Mouse (Mus musculus) embryonic facial prominence, embryonic 15.5 days (tissue): ENCODE data around the gene Nol12. TPM values are rescaled to one million over a fixed set of nuclear protein-coding genes. Genes with fewer than 3 reads are reported as not detected.

Experiments used
- microRNA-seq: library from miRNA; unstranded; fragments of <30 nt; microRNA quantifications from one replicate; pipeline ENCODE4, GENCODE M21; 2016; ENCODE audit warnings: borderline number of aligned reads
- polyA plus RNA-seq: library from polyadenylated mRNA; unstranded; fragments of >200 nt; fragmentation: Nextera tagmentation; extraction: Ambion mirVana; gene quantifications from 2 replicates; pipeline ENCODE4 v1.2.1, GENCODE M21; 2015

Gene Nol12
- polyA plus RNA-seq, 1 experiment from 2014 or later: 52.7 TPM

Small RNA genes lying within 50 kb of the gene (microRNA-seq; reads per million reads assigned to microRNA genes)
- gene Mir6955: not detected

Other genes with a start within 250 kb of the Nol12 start
- 0.09 and 0.21 TPM in 2 replicates for gene Elfn2, start 216.2 kb upstream of the Nol12 start, polyA plus RNA-seq
- 21.3 and 22.8 TPM in 2 replicates for gene Mfng, start 161.5 kb upstream of the Nol12 start, polyA plus RNA-seq
- 4.3 TPM in 2 replicates for gene Card10, start 131.9 kb upstream of the Nol12 start, polyA plus RNA-seq
- 41.5 and 43.8 TPM in 2 replicates for gene Cdc42ep1, start 92.3 kb upstream of the Nol12 start, polyA plus RNA-seq
- 1.0 TPM in 2 replicates for gene Lgals2, start 79.4 kb upstream of the Nol12 start, polyA plus RNA-seq
- 56.0 and 62.0 TPM in 2 replicates for gene Gga1, start 57.7 kb upstream of the Nol12 start, polyA plus RNA-seq
- gene Gm49510, start 35.3 kb upstream of the Nol12 start, polyA plus RNA-seq: 0.71 and 0.85 TPM in 2 replicates
- gene Sh3bp1, start 35.2 kb upstream of the Nol12 start, polyA plus RNA-seq: 56.7 and 68.1 TPM in 2 replicates
- gene Pdxp, start 21.0 kb upstream of the Nol12 start, polyA plus RNA-seq: 17.3 and 19.9 TPM in 2 replicates
- gene Lgals1, start 8.2 kb upstream of the Nol12 start, polyA plus RNA-seq: 2,635 and 2,725 TPM in 2 replicates
- 54.6 and 61.4 TPM in 2 replicates for gene Triobp, start 12.8 kb downstream of the Nol12 start, polyA plus RNA-seq
- 553 and 582 TPM in 2 replicates for gene H1f0, start 93.5 kb downstream of the Nol12 start, polyA plus RNA-seq
- 0.14 and 0.37 TPM in 2 replicates for gene Galr3, start 107.0 kb downstream of the Nol12 start, polyA plus RNA-seq
- 58.7 and 71.7 TPM in 2 replicates for gene Ankrd54, start 128.0 kb downstream of the Nol12 start, polyA plus RNA-seq
- gene Eif3l, start 140.2 kb downstream of the Nol12 start, polyA plus RNA-seq: 197 and 205 TPM in 2 replicates
- 16.8 and 17.3 TPM in 2 replicates for gene Micall1, start 174.0 kb downstream of the Nol12 start, polyA plus RNA-seq
- gene Polr2f, start 206.1 kb downstream of the Nol12 start, polyA plus RNA-seq: 304 and 333 TPM in 2 replicates
- 17.2 and 25.2 TPM in 2 replicates for gene 1700088E04Rik, start 206.3 kb downstream of the Nol12 start, polyA plus RNA-seq
- gene Sox10, start 230.3 kb downstream of the Nol12 start, polyA plus RNA-seq: 11.8 and 12.5 TPM in 2 replicates